Comparison of ENCODE assay signal across 9 mouse cellular contexts in the genomic region with DNA sequence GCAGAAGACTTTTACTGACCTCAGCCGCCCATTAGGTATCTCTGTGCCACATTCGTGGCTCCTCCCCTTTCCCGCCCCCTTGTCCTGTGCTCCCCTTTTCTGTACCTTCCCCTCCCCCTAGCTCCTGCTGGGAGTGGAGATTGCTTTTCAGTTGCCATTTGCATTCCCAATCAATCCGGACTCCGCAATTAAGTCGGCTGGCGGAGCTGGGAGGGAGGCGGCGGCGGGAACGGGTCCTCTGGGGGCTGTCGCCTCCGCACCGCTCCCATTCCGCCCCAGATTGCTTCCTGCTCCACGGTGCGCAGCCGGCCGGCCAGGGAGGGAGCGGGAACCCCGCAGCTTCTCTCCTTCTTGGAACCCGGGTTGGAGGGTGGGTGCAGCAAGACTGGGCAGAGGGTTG. TPM values are rescaled to one million over a fixed set of nuclear protein-coding genes. Genes with fewer than 3 reads are reported as not detected.
DNase-seq lines count a peak whose midpoint lies in the region; ATAC-seq and TF ChIP-seq lines count a peak whose summit lies in the region.
"Had no signal": no experiment of that assay in that cellular context is flagged by ENCODE, and none has a peak within 500 bp of the region (broad histone marks: within the 10 kb centered on the region; RNA-seq: fewer than 3 reads in every experiment).

No protein-coding gene starts in this region.

- TF ChIP-seq POLR2A in brain, embryonic 14.5 days (IDR thresholded peaks at IDR 0.05; ENCODE audit: borderline replicate concordance, extremely low read depth, insufficient read depth, insufficient read length, poor library complexity, severe bottlenecking), result no peak

- peaks cover 44% of the 10 kb centered on the region for H3K36me3 ChIP-seq in hindbrain, postnatal 0 days (ENCODE audit: insufficient read depth, low read length)
- peaks cover 13% of the 10 kb centered on the region for H3K36me3 ChIP-seq in liver, embryonic 14.5 days (replicated peaks; ENCODE audit: control insufficient read depth, insufficient read depth, low read depth)

- no peaks in the 10 kb centered on the region for H3K27me3 ChIP-seq in hindbrain, postnatal 0 days (ENCODE audit: insufficient read depth, low read length)
- no peaks in the 10 kb centered on the region for H3K27me3 ChIP-seq in liver, embryonic 14.5 days (ENCODE audit: control insufficient read depth, insufficient read depth, low read length)

- H3K4me1 ChIP-seq in hindbrain, postnatal 0 days (ENCODE audit: insufficient read depth, low read length), result peaks cover 20% of the 10 kb centered on the region
- 0 out of 4 replicates have a peak, but pooled peaks cover 0 to 2% of the 10 kb centered on the region in 2 experiments for H3K4me1 ChIP-seq in liver, embryonic 14.5 days (replicated peaks; ENCODE audit: control insufficient read depth in 2 of 2, insufficient read depth in 2 of 2, low read length in 1 of 2)

- H3K9ac ChIP-seq in hindbrain, postnatal 0 days (replicated peaks; ENCODE audit: low read length), result no peak overlapping the region; the same call in 1 of the 2 replicates
- no peak overlapping the region for H3K9ac ChIP-seq in liver, embryonic 14.5 days (replicated peaks)

- 18% methylated on average over 22 of the region's 22 CpGs for WGBS in hindbrain, postnatal 0 days
- 75% methylated on average over 22 of the region's 22 CpGs for WGBS in liver, embryonic 14.5 days (ENCODE audit: insufficient replicate concordance)

- H3K27ac ChIP-seq in hindbrain, postnatal 0 days, result peak overlapping the region; percentile 45; the same call in 1 of the 2 replicates
- no peak overlapping the region for H3K27ac ChIP-seq in liver, embryonic 14.5 days

- peak; percentile 82 for DNase-seq in ES-CJ7 (ENCODE audit: low read depth, low spot score)
- DNase-seq in brain, embryonic 14.5 days (ENCODE audit: low read depth), result peak; percentile 86
- DNase-seq in hindbrain, postnatal 0 days (ENCODE audit: low spot score), result peak; percentile 46
- peak in 1 of 3 experiments; percentile 17 for DNase-seq in liver, embryonic 14.5 days (ENCODE audit: low read depth in 3 of 3, low spot score in 3 of 3)
- no peak for DNase-seq in spleen, postnatal 10 days (ENCODE audit: low spot score in 2 of 2)
- DNase-seq: thymus, postnatal 36 days had no signal

- ATAC-seq in hindbrain, postnatal 0 days, result no peak
- ATAC-seq in liver, embryonic 14.5 days (ENCODE audit: insufficient read depth), result no peak
- no peak for ATAC-seq in monocyte, adult 5-6 weeks (replicated peaks; ENCODE audit: insufficient number of reproducible peaks, low FRiP score, low TSS enrichment, poor library complexity, severe bottlenecking)
- no peak for ATAC-seq in erythroblast, adult 5-6 weeks (replicated peaks; ENCODE audit: low FRiP score, poor library complexity, severe bottlenecking)
- ATAC-seq in inflammation-experienced regulatory T-cells, adult 6 months, result no peak

- TF ChIP-seq EP300 in liver, embryonic 14.5 days (IDR thresholded peaks at IDR 0.05; ENCODE audit: low read depth), result no peak

- no peaks in the 10 kb centered on the region for H3K9me3 ChIP-seq in hindbrain, postnatal 0 days (ENCODE audit: low read length)
- H3K9me3 ChIP-seq in liver, embryonic 14.5 days (ENCODE audit: control insufficient read depth, low read length), result no peaks in the 10 kb centered on the region

- TF ChIP-seq CTCF in brain, embryonic 14.5 days (IDR thresholded peaks at IDR 0.05; ENCODE audit: borderline replicate concordance, extremely low read depth, insufficient read depth, insufficient read length), result no peak
- TF ChIP-seq CTCF in hindbrain, postnatal 0 days (IDR thresholded peaks at IDR 0.05; ENCODE audit: low read depth), result no peak
- TF ChIP-seq CTCF in liver, embryonic 14.5 days (IDR thresholded peaks at IDR 0.05; ENCODE audit: low read depth), result no peak

- peak overlapping the region; percentile 34 for H3K4me2 ChIP-seq in hindbrain, postnatal 0 days (ENCODE audit: low read depth, low read length)
- peak overlapping the region; percentile 47 for H3K4me2 ChIP-seq in liver, embryonic 14.5 days (ENCODE audit: low read depth)

- no peak overlapping the region for H3K4me3 ChIP-seq in hindbrain, postnatal 0 days (ENCODE audit: low read length)
- H3K4me3 ChIP-seq in liver, embryonic 14.5 days (ENCODE audit: insufficient read depth in 1 of 2, low read depth in 2 of 2, low read length in 2 of 2), result peak overlapping the region in 1 of 2 experiments; percentile 12; a peak in 1 of 4 replicates

RNA-seq across cellular contexts. Expression of gene Agap3, which starts 33.0 kb away (rescaled TPM):
- polyA plus RNA-seq in brain, embryonic 14.5 days (2012; rRNA removed), result 176 and 244 TPM in 2 replicates
- 277 and 287 TPM in 2 replicates for total RNA-seq in hindbrain, postnatal 0 days (2014; rRNA removed)
- polyA plus RNA-seq in hindbrain, postnatal 0 days (2015; fragmentation: Nextera tagmentation; extraction: Ambion mirVana), result 112 and 121 TPM in 2 replicates
- polyA plus RNA-seq in liver, embryonic 14.5 days (2012; rRNA removed), result 16.9 and 17.8 TPM in 2 replicates
- 6.6 and 10.1 TPM in 2 replicates for polyA plus RNA-seq in liver, embryonic 14.5 days (2014; fragmentation: Nextera tagmentation; extraction: Ambion mirVana)
- total RNA-seq in monocyte, adult 5-6 weeks (2017), result 30.5 to 41.8 TPM (median 34.6 TPM) in 3 replicates
- total RNA-seq in erythroblast, adult 5-6 weeks (2015; ENCODE audit: low replicate concordance), result 1.0 and 3.5 TPM in 2 replicates
- 10.5 and 14.5 TPM in 2 replicates for total RNA-seq in erythroblast, adult 5-6 weeks (2017; ENCODE audit: low replicate concordance)
- 1 to 10 TPM; 5.4 to 9.7 (median 7.5) TPM for polyA plus RNA-seq in inflammation-experienced regulatory T-cells, adult 6 months (2017; shearing (Covaris generic))

RNA-seq across cellular contexts. Expression of gene Tmub1, which starts 37.3 kb away (rescaled TPM):
- polyA plus RNA-seq in brain, embryonic 14.5 days (2012; rRNA removed), result 60.7 and 67.7 TPM in 2 replicates
- 74.6 and 78.4 TPM in 2 replicates for total RNA-seq in hindbrain, postnatal 0 days (2014; rRNA removed)
- polyA plus RNA-seq in hindbrain, postnatal 0 days (2015; fragmentation: Nextera tagmentation; extraction: Ambion mirVana), result 50.0 and 51.2 TPM in 2 replicates
- 5.3 and 7.6 TPM in 2 replicates for polyA plus RNA-seq in liver, embryonic 14.5 days (2012; rRNA removed)
- polyA plus RNA-seq in liver, embryonic 14.5 days (2014; fragmentation: Nextera tagmentation; extraction: Ambion mirVana), result 4.0 and 6.5 TPM in 2 replicates
- 11.8 to 33.4 TPM (median 26.8 TPM) in 3 replicates for total RNA-seq in monocyte, adult 5-6 weeks (2017)
- total RNA-seq in erythroblast, adult 5-6 weeks (2015; ENCODE audit: low replicate concordance), result 2.9 and 3.7 TPM in 2 replicates
- total RNA-seq in erythroblast, adult 5-6 weeks (2017; ENCODE audit: low replicate concordance), result 2.0 and 4.3 TPM in 2 replicates
- polyA plus RNA-seq in inflammation-experienced regulatory T-cells, adult 6 months (2017; shearing (Covaris generic)), result 10 to 100 TPM; 50.9 to 68.9 (median 59.0) TPM

RNA-seq across cellular contexts. Expression of gene Fastk, which starts 39.9 kb away (rescaled TPM):
- 152 and 248 TPM in 2 replicates for polyA plus RNA-seq in brain, embryonic 14.5 days (2012; rRNA removed)
- 200 and 203 TPM in 2 replicates for total RNA-seq in hindbrain, postnatal 0 days (2014; rRNA removed)
- 99.2 and 101 TPM in 2 replicates for polyA plus RNA-seq in hindbrain, postnatal 0 days (2015; fragmentation: Nextera tagmentation; extraction: Ambion mirVana)
- polyA plus RNA-seq in liver, embryonic 14.5 days (2012; rRNA removed), result 59.9 and 82.4 TPM in 2 replicates
- 40.8 and 47.2 TPM in 2 replicates for polyA plus RNA-seq in liver, embryonic 14.5 days (2014; fragmentation: Nextera tagmentation; extraction: Ambion mirVana)
- total RNA-seq in monocyte, adult 5-6 weeks (2017), result 17.1 to 27.5 TPM (median 26.9 TPM) in 3 replicates
- 9.2 and 25.1 TPM in 2 replicates for total RNA-seq in erythroblast, adult 5-6 weeks (2015; ENCODE audit: low replicate concordance)
- total RNA-seq in erythroblast, adult 5-6 weeks (2017; ENCODE audit: low replicate concordance), result 4.3 and 9.1 TPM in 2 replicates
- polyA plus RNA-seq in inflammation-experienced regulatory T-cells, adult 6 months (2017; shearing (Covaris generic)), result 10 to 100 TPM; 32.1 to 63.3 (median 63.0) TPM

RNA-seq across cellular contexts. Expression of gene Gbx1, which starts 42.0 kb away (rescaled TPM):
- 2.2 and 5.0 TPM in 2 replicates for polyA plus RNA-seq in brain, embryonic 14.5 days (2012; rRNA removed)
- total RNA-seq in hindbrain, postnatal 0 days (2014; rRNA removed), result 6.5 and 11.3 TPM in 2 replicates
- polyA plus RNA-seq in hindbrain, postnatal 0 days (2015; fragmentation: Nextera tagmentation; extraction: Ambion mirVana), result 4.1 and 4.4 TPM in 2 replicates
- not detected in 2 replicates for polyA plus RNA-seq in liver, embryonic 14.5 days (2012; rRNA removed)
- polyA plus RNA-seq in liver, embryonic 14.5 days (2014; fragmentation: Nextera tagmentation; extraction: Ambion mirVana), result not detected in 2 replicates
- not detected in 3 replicates for total RNA-seq in monocyte, adult 5-6 weeks (2017)
- total RNA-seq in erythroblast, adult 5-6 weeks (2015; ENCODE audit: low replicate concordance), result not detected in 2 replicates
- not detected in 2 replicates for total RNA-seq in erythroblast, adult 5-6 weeks (2017; ENCODE audit: low replicate concordance)
- under 1 TPM in 1 of 3 experiments, not detected in 2; 0.16 TPM for polyA plus RNA-seq in inflammation-experienced regulatory T-cells, adult 6 months (2017; shearing (Covaris generic))

RNA-seq across cellular contexts. Expression of gene Asb10, which starts 55.8 kb away (rescaled TPM):
- 0.33 and 0.54 TPM in 2 replicates for polyA plus RNA-seq in brain, embryonic 14.5 days (2012; rRNA removed)
- 0.10 TPM in 1 of 2 replicates, not detected in the other for total RNA-seq in hindbrain, postnatal 0 days (2014; rRNA removed)
- polyA plus RNA-seq in hindbrain, postnatal 0 days (2015; fragmentation: Nextera tagmentation; extraction: Ambion mirVana), result 0.16 and 0.21 TPM in 2 replicates
- polyA plus RNA-seq in liver, embryonic 14.5 days (2012; rRNA removed), result 0.08 and 0.13 TPM in 2 replicates
- not detected in 2 replicates for polyA plus RNA-seq in liver, embryonic 14.5 days (2014; fragmentation: Nextera tagmentation; extraction: Ambion mirVana)
- not detected in 3 replicates for total RNA-seq in monocyte, adult 5-6 weeks (2017)
- not detected in 2 replicates for total RNA-seq in erythroblast, adult 5-6 weeks (2015; ENCODE audit: low replicate concordance)
- 0.14 TPM in 1 of 2 replicates, not detected in the other for total RNA-seq in erythroblast, adult 5-6 weeks (2017; ENCODE audit: low replicate concordance)
- polyA plus RNA-seq in inflammation-experienced regulatory T-cells, adult 6 months (2017; shearing (Covaris generic)), result not detected

Comparison
In these comparisons a context has a peak if more than half of its experiments do, and no peak if none do; other contexts are left out.
1. DNase-seq: peak in ES-CJ7 (single experiment), brain, embryonic 14.5 days (single experiment) and hindbrain, postnatal 0 days (single experiment); none in spleen, postnatal 10 days (0 of 2).